Mouse (Mus musculus) hindbrain, embryonic 15.5 days (tissue): ENCODE results near the gene Olfr56. TPM values are rescaled to one million over a fixed set of nuclear protein-coding genes. Genes with fewer than 3 reads are reported as not detected.
"Not testable (repeated sequence)": the region's sequence is repeated elsewhere in the genome, so short reads cannot be mapped to it uniquely, and the experiment has no call there.

Experiments used
- ATAC-seq: fragments of 200-750 bp; cut with Nextera tagmentation; 2 replicates; pipeline ENCODE4 v1.8.0; 2017; ENCODE audit warnings: low read depth, moderate number of reproducible peaks, moderate TSS enrichment; ENCODE audit not compliant: low FRiP score
- H3K27ac ChIP-seq: fragments of 300-500 bp; sonication (generic); replicated peaks from 2 replicates; pipeline ENCODE4 v1.5.1; 2015; ENCODE audit warnings: mild to moderate bottlenecking, inconsistent platforms
- H3K27me3 ChIP-seq: fragments of 300-500 bp; sonication (generic); 2 replicates; pipeline ENCODE4 v1.6.1; 2015; ENCODE audit warnings: control low read depth, inconsistent platforms
- H3K36me3 ChIP-seq: fragments of 300-500 bp; sonication (generic); 2 replicates; pipeline ENCODE4 v1.6.1; 2015; ENCODE audit warnings: control low read depth, inconsistent platforms
- H3K4me1 ChIP-seq: fragments of 300-500 bp; sonication (generic); replicated peaks from 2 replicates; pipeline ENCODE4 v1.6.1; 2015; ENCODE audit warnings: control low read depth, inconsistent platforms
- H3K4me2 ChIP-seq: fragments of 300-500 bp; sonication (generic); 2 replicates; pipeline ENCODE4 v1.6.1; 2015; ENCODE audit warnings: moderate library complexity, mild to moderate bottlenecking, inconsistent platforms
- H3K4me3 ChIP-seq: fragments of 300-500 bp; sonication (generic); 2 replicates; pipeline ENCODE4 v1.5.1; 2015; ENCODE audit warnings: mild to moderate bottlenecking, inconsistent platforms
- H3K9ac ChIP-seq: fragments of 300-500 bp; sonication (generic); 2 replicates; pipeline ENCODE4 v1.6.1; 2015; ENCODE audit warnings: inconsistent platforms
- H3K9me3 ChIP-seq: fragments of 300-500 bp; sonication (generic); 2 replicates; pipeline ENCODE4 v1.6.1; 2016; ENCODE audit warnings: control low read depth, inconsistent platforms
- WGBS: fragments of 180-500 bp; shearing (Covaris S2); methylation state at CpG from one replicate; pipeline ENCODE4 v1.1.7; 2015; 5-methylcytosine and 5-hydroxymethylcytosine counted together
- polyA plus RNA-seq: library from polyadenylated mRNA; unstranded; fragments of >200 nt; fragmentation: Nextera tagmentation; extraction: Ambion mirVana; gene quantifications from 2 replicates; pipeline ENCODE4 v1.2.1, GENCODE M21; 2015

The Olfr56 gene
- not detected in 2 replicates for polyA plus RNA-seq

GRCm38 (mm10) chr11:48978240-48978939 lies at the start of gene Olfr56:
TSS of gene Olfr56 (plus strand) at chr11:48978889.
- H3K36me3 ChIP-seq, H3K4me3 ChIP-seq, ATAC-seq, H3K9me3 ChIP-seq, H3K9ac ChIP-seq, H3K27me3 ChIP-seq, H3K4me2 ChIP-seq, H3K27ac ChIP-seq, H3K4me1 ChIP-seq: not testable (repeated sequence)
- WGBS = no CpG with 5 or more reads among the region's 1 CpGs

GRCm38 (mm10) chr11:48933422-48933821 lies 45.3 kb upstream of the Olfr56 start:
- ATAC-seq, H3K9ac ChIP-seq, H3K4me3 ChIP-seq, H3K4me2 ChIP-seq, H3K9me3 ChIP-seq, H3K36me3 ChIP-seq, H3K4me1 ChIP-seq, H3K27ac ChIP-seq, H3K27me3 ChIP-seq: not testable (repeated sequence)
- 88% methylated on average over 1 of the region's 1 CpGs for WGBS

GRCm38 (mm10) chr11:48933923-48934322 lies 44.8 kb upstream of the Olfr56 start:
- not testable (repeated sequence) for H3K9ac ChIP-seq, H3K27ac ChIP-seq, H3K4me3 ChIP-seq, H3K4me1 ChIP-seq, ATAC-seq, H3K4me2 ChIP-seq, H3K27me3 ChIP-seq, H3K36me3 ChIP-seq, H3K9me3 ChIP-seq
- 83% methylated on average over 1 of the region's 1 CpGs for WGBS

- H3K4me1 ChIP-seq = not testable (repeated sequence)
These were observed 43.4 kb upstream of the Olfr56 start for GRCm38 (mm10) chr11:48935291-48935690.

GRCm38 (mm10) chr11:48939286-48939685 lies 39.4 kb upstream of the Olfr56 start:
- not testable (repeated sequence) for H3K9ac ChIP-seq, H3K27ac ChIP-seq, H3K4me2 ChIP-seq, H3K36me3 ChIP-seq, H3K9me3 ChIP-seq, H3K27me3 ChIP-seq, H3K4me3 ChIP-seq, H3K4me1 ChIP-seq, ATAC-seq

More at GRCm38 (mm10) chr11:48935291-48935690, 43.4 kb upstream of the Olfr56 start:
- H3K4me3 ChIP-seq, H3K36me3 ChIP-seq, H3K9me3 ChIP-seq, H3K4me2 ChIP-seq, ATAC-seq, H3K27ac ChIP-seq, H3K9ac ChIP-seq, H3K27me3 ChIP-seq: not testable (repeated sequence)
- WGBS = 70% methylated on average over 1 of the region's 3 CpGs

GRCm38 (mm10) chr11:48946090-48946489 lies 32.6 kb upstream of the Olfr56 start, which contains the start of gene Psme2b:
TSS of gene Psme2b (minus strand) at chr11:48946190.
- H3K27ac ChIP-seq, H3K9ac ChIP-seq, H3K4me2 ChIP-seq, H3K4me3 ChIP-seq, H3K4me1 ChIP-seq, H3K9me3 ChIP-seq, H3K36me3 ChIP-seq, H3K27me3 ChIP-seq, ATAC-seq: not testable (repeated sequence)
- 94% methylated on average over 6 of the region's 6 CpGs for WGBS

- not testable (repeated sequence) for ATAC-seq, H3K9ac ChIP-seq, H3K27ac ChIP-seq, H3K36me3 ChIP-seq, H3K9me3 ChIP-seq, H3K4me3 ChIP-seq, H3K4me1 ChIP-seq, H3K27me3 ChIP-seq, H3K4me2 ChIP-seq
- WGBS = no CpG with 5 or more reads among the region's 1 CpGs
These were observed 4.0 kb upstream of the Olfr56 start for GRCm38 (mm10) chr11:48974686-48975085.

- not testable (repeated sequence) for H3K36me3 ChIP-seq, ATAC-seq, H3K4me3 ChIP-seq, H3K4me1 ChIP-seq, H3K27me3 ChIP-seq, H3K9me3 ChIP-seq, H3K9ac ChIP-seq, H3K4me2 ChIP-seq, H3K27ac ChIP-seq
- no CpG with 5 or more reads among the region's 3 CpGs for WGBS
These were observed 562 bp downstream of the Olfr56 start, which contains the start of gene 9930111J21Rik1 for GRCm38 (mm10) chr11:48979251-48979650. TSS of gene 9930111J21Rik1 (minus strand) at chr11:48979398.

GRCm38 (mm10) chr11:48980052-48980451 lies 1.4 kb downstream of the Olfr56 start:
- not testable (repeated sequence) for H3K27me3 ChIP-seq, H3K36me3 ChIP-seq, H3K4me2 ChIP-seq, H3K9ac ChIP-seq, ATAC-seq, H3K9me3 ChIP-seq, H3K4me3 ChIP-seq, H3K27ac ChIP-seq, H3K4me1 ChIP-seq
- no CpG with 5 or more reads among the region's 5 CpGs for WGBS

GRCm38 (mm10) chr11:48982848-48983247 lies 4.2 kb downstream of the Olfr56 start:
- ATAC-seq = not testable (repeated sequence)

GRCm38 (mm10) chr11:48988219-48988618 lies 9.5 kb downstream of the Olfr56 start:
- not testable (repeated sequence) for H3K9ac ChIP-seq, H3K4me1 ChIP-seq, H3K36me3 ChIP-seq, H3K27me3 ChIP-seq, H3K4me3 ChIP-seq, ATAC-seq, H3K27ac ChIP-seq, H3K9me3 ChIP-seq, H3K4me2 ChIP-seq
- WGBS = 77% methylated on average over 2 of the region's 3 CpGs

More at GRCm38 (mm10) chr11:48982848-48983247, 4.2 kb downstream of the Olfr56 start:
- not testable (repeated sequence) for H3K4me2 ChIP-seq, H3K9me3 ChIP-seq, H3K27me3 ChIP-seq, H3K27ac ChIP-seq, H3K36me3 ChIP-seq, H3K9ac ChIP-seq, H3K4me1 ChIP-seq, H3K4me3 ChIP-seq
- no CpG with 5 or more reads among the region's 3 CpGs for WGBS

- not testable (repeated sequence) for H3K9me3 ChIP-seq, H3K9ac ChIP-seq, H3K36me3 ChIP-seq, H3K27me3 ChIP-seq, H3K4me2 ChIP-seq, H3K4me3 ChIP-seq, H3K4me1 ChIP-seq, H3K27ac ChIP-seq, ATAC-seq
- WGBS = 81% methylated on average over 2 of the region's 2 CpGs
These were observed 11.3 kb downstream of the Olfr56 start for GRCm38 (mm10) chr11:48989981-48990380.
